Mouse (Mus musculus) retina, embryonic 14.5 days (tissue): ENCODE measurements at regions not wholly inside any gene's neighbourhood (a gene's known extent, or its start where the extent isn't known, plus 50 kb on each side); places are given as distances from the start of the nearest gene placed in this dataset.
A peak's percentile ranks its signal among the peaks of the same experiment; 100 is the strongest.

Experiments used
- DNase-seq: peaks from one replicate; pipeline ENCODE4 v3.0.0-alpha.2; 2015; ENCODE audit warnings: low spot score

- peak; percentile 62 for DNase-seq
These were observed 375.2 kb downstream of the Shisa9 start for GRCm38 (mm10) chr16:12359116-12359515.

GRCm38 (mm10) chr16:12389545-12389944 lies 405.6 kb downstream of the Shisa9 start:
- DNase-seq, result no peak

GRCm38 (mm10) chr16:12435697-12436221 lies 451.8 kb downstream of the Shisa9 start:
- DNase-seq, result no peak

- DNase-seq, result no peak
These were observed 454.7 kb downstream of the Shisa9 start for GRCm38 (mm10) chr16:12438622-12439021.

GRCm38 (mm10) chr16:12454791-12455190 lies 470.9 kb downstream of the Shisa9 start:
- no peak for DNase-seq
